Mouse (Mus musculus) thymus, adult 2 months (tissue): ENCODE data around the gene Sys1.

Experiments
- CTCF ChIP-seq: fragments of 200-500 bp; IDR thresholded peaks from 2 replicates; pipeline ENCODE4 v1.5.1; 2012; ENCODE audit warnings: mild to moderate bottlenecking, control low read depth, low read length, moderate library complexity, borderline replicate concordance; ENCODE audit not compliant: control insufficient read depth, poor library complexity, insufficient read depth; ENCODE audit errors: extremely low read depth
- POLR2A ChIP-seq: fragments of 200-500 bp; IDR thresholded peaks from 2 replicates; pipeline ENCODE4 v1.6.1; 2012; ENCODE audit warnings: mild to moderate bottlenecking, low read length, control low read depth, moderate library complexity; ENCODE audit not compliant: control insufficient read depth, poor library complexity, insufficient read depth; ENCODE audit errors: extremely low read depth

DNA sequence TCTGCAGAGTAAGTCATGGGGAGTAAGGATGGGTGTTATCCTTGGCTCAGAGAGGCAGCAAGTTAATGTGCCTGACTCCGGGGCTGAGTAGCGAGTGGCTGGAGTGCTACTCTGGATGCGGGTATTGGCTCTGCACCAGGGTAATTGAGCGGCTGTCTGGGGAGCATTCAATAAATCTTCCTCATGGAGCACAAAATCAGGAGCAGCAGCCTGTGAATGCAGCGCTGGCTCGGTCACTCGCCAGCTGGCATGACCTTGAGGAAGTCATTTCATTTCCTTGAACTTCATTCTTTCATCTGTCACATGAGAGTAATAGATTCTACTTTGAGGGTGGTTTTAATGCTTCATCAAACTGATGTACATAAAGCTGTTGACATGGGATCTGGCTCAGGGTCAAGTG is 43.7 kb downstream of the Sys1 start:
- TF ChIP-seq POLR2A = no peak
- no peak for TF ChIP-seq CTCF
